Mouse (Mus musculus) ES-E14 (cell line): Measurements from ENCODE around the gene Exoc4.

Experiments
- HCFC1 ChIP-seq: IDR thresholded peaks from 2 replicates; pipeline ENCODE4 v1.6.1; 2012; ENCODE audit warnings: low read length, inconsistent platforms, borderline replicate concordance; ENCODE audit not compliant: insufficient read depth
- ZC3H11A ChIP-seq: IDR thresholded peaks from 2 replicates; pipeline ENCODE4 v1.6.1; 2012; ENCODE audit warnings: low read depth, mild to moderate bottlenecking, inconsistent platforms, low read length, borderline replicate concordance
- ZNF384 ChIP-seq: IDR thresholded peaks from 2 replicates; pipeline ENCODE4 v1.6.1; 2012; ENCODE audit warnings: low read depth, low read length, inconsistent platforms

DNA sequence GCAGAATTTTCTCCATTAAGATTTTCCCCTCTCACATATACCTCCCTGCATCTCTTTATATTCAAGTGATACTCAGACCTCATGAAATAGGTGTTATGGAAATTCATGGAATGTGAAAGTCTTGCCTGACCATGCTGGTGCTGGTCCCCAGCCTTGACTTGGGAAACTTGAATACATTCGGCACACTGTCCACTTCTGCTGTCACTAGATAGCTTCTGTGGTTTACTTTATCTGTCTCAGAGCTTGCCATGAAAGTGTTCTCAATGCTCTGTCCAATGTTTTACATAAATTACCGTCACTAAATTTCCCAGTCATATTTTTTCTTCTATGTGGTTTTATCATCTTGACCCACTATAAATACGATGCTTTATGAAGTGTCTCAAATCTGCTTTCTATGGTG lies 552.4 kb downstream of the Exoc4 start:
- TF ChIP-seq ZNF384: no peak
- TF ChIP-seq HCFC1: no peak
- no peak for TF ChIP-seq ZC3H11A
